Mouse (Mus musculus) stomach, postnatal 0 days (tissue): ENCODE data around the gene Lin37.

ENCODE experiments used
- CTCF ChIP-seq: IDR thresholded peaks from 2 replicates; pipeline ENCODE4 v1.5.1; 2016; ENCODE audit warnings: antibody characterized with exemption, low read depth, mild to moderate bottlenecking, moderate library complexity
- EP300 ChIP-seq: optimal IDR thresholded peaks from 2 replicates; pipeline ENCODE3; 2016; ENCODE audit warnings: antibody characterized with exemption

DNA sequence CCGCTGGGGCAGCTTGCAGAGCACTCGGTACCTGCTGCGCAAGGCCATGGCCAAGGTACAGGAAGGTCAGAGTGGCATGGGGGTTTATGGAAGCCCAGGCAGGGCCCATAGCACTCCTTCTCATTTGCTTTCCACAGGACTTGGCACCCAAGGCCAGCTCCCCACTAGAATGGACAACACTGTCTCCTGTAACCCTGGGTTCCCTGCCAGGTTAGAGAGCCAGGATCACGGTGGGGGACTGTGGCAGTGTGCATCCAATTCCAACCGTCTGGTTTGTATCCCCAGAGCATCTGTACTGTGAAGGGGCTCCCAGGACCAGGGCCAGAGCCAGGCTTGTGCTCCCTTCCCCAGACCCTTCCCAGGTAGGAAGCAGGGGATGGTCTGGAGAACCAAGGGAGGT, 38.8 kb downstream of the Lin37 start:
- TF ChIP-seq CTCF (no peak), EP300 (no peak)
